Mouse (Mus musculus) E14TG2a.4 (cell line): ENCODE measurements around the gene Helz.

Experiments
- H3K27me3 ChIP-seq: 2 replicates; pipeline ENCODE4 v1.6.1; 2014; ENCODE audit warnings: low read length, control low read depth; ENCODE audit not compliant: insufficient read depth
- H3K36me3 ChIP-seq: 2 replicates; pipeline ENCODE4 v1.6.1; 2014; ENCODE audit warnings: low read length, control low read depth; ENCODE audit not compliant: insufficient read depth
- H3K4me1 ChIP-seq: replicated peaks from 2 replicates; pipeline ENCODE4 v1.6.1; 2014; ENCODE audit warnings: low read depth, low read length, control low read depth
- H3K4me3 ChIP-seq: replicated peaks from 2 replicates; pipeline ENCODE4 v1.5.1; 2014; ENCODE audit warnings: mild to moderate bottlenecking, low read length
- H3K9me3 ChIP-seq: 2 replicates; pipeline ENCODE4 v1.6.1; 2014; ENCODE audit warnings: low read length, control low read depth
- CTCF ChIP-seq: conservative IDR thresholded peaks from 2 replicates; pipeline ENCODE4 v1.5.1; 2014; ENCODE audit warnings: low read length
- NANOG ChIP-seq: IDR thresholded peaks from 2 replicates; pipeline ENCODE4 v1.6.1; 2014; ENCODE audit warnings: borderline replicate concordance, low read length, mixed read lengths
- POU5F1 ChIP-seq: IDR thresholded peaks from 2 replicates; pipeline ENCODE4 v1.6.1; 2014; ENCODE audit warnings: low read length, borderline replicate concordance

Helz gene

GRCm38 (mm10) chr11:107705060-107705459 is 157.3 kb downstream of the Helz start:
- TF ChIP-seq POU5F1 = no peak
- no peak for TF ChIP-seq NANOG
- Histone ChIP-seq H3K4me1 (peaks cover 42% of the 10 kb centered on the region), H3K27me3 (peaks cover 74% of the 10 kb centered on the region), H3K36me3 (no peaks in the 10 kb centered on the region), H3K4me3 (no peak overlapping the region; the same call in 1 of the 2 replicates), H3K9me3 (no peaks in the 10 kb centered on the region)

DNA sequence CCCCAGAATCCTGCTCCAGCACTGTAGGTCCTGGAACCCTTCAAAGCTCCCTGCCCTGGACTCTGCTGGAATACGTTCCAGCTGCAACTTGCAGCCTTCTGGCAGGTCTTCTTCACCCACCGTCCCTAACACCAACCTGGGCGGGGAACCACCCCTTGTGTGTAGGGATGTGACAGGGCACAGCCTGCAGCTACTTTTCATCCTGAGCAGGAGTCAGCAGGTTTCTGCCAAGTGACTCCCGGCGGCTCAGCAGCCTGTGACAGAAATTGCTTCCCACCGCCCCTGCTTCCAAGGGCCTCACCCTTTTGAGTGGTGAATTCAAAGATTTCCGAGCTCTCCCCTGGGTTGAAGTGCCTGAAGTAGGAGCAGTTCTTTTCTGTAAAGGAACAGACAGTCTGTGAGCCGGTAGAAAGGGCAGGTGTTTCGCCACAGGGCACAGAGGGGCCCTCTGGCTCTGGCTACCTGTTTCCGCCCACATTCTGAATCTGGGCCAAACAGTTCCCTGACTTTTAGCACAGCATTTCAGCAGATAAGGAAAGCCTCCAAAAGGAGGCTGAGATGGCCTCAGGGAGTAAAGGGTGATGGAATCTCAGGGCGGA is 157.8 kb downstream of the Helz start:
- Histone ChIP-seq H3K4me3 (peak overlapping the region; percentile 39), H3K9me3 (no peaks in the 10 kb centered on the region), H3K36me3 (no peaks in the 10 kb centered on the region), H3K27me3 (peaks cover 74% of the 10 kb centered on the region), H3K4me1 (peaks cover 42% of the 10 kb centered on the region)
- TF ChIP-seq CTCF (no peak), POU5F1 (no peak), NANOG (no peak)

DNA sequence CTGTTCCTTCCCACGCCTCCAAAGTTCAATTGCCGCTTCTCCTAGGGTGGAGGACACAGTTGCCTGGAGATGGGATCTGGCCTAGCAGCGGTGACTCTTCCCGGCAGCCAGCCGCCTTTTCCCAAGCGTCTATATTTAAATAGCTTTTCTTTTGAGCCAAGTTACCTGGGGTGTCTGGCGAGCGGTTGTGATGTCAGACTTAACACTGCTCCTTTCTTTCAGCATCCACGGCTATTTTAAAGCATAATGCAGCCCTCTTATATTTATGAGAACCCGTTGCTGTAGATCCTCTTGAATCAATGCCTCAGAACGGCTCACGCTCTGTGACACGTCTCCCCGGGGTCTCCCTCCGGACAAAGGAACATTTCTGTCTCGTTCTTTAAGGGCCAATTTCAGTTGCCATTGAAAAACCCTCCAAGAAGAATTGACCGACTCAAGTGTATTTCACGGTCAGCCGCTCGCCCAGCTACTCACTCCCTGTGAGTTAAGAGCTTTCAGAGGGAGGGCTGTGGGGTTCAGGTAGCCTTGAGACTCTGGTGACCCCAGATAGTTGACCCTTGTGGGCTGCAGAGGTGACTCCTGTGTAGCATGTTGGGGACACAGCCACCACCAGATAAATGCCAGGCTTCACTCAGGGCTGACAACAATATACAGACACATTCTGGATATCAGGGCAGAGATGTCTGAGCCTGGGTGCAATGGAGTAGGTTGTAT is 160.3 kb downstream of the Helz start:
- Histone ChIP-seq H3K4me3 (no peak overlapping the region), H3K9me3 (no peaks in the 10 kb centered on the region), H3K4me1 (peaks cover 38% of the 10 kb centered on the region), H3K36me3 (no peaks in the 10 kb centered on the region), H3K27me3 (peaks cover 60% of the 10 kb centered on the region)
- TF ChIP-seq POU5F1 = no peak
- TF ChIP-seq NANOG = no peak
- no peak for TF ChIP-seq CTCF

- H3K4me3 ChIP-seq = no peak overlapping the region
- peaks cover 16% of the 10 kb centered on the region for H3K4me1 ChIP-seq
- TF ChIP-seq POU5F1 = no peak
- no peak for TF ChIP-seq CTCF
- no peak for TF ChIP-seq NANOG
- no peaks in the 10 kb centered on the region for H3K36me3 ChIP-seq
- no peaks in the 10 kb centered on the region for H3K9me3 ChIP-seq
- peaks cover 47% of the 10 kb centered on the region for H3K27me3 ChIP-seq
These were observed 162.6 kb downstream of the Helz start for GRCm38 (mm10) chr11:107710379-107710778.

DNA sequence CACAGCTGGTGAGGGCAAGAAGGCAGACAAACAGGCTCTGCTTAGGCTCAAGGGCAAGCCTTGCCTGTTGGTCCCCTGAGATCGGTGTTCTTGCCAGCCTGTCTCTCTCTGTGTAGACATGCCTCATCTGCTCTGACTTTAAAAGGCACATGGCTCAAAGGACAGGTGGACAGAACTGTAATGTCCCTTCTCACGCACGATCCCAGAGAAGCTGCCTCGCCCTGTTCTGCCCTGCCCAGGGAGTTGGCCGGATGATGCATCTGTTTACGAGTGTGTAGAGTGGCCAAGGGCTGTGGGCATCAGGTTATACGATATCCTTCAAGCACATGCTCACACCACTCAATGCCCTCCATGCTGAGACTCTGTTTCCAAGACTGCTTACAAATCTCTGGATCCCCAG is 166.6 kb downstream of the Helz start:
- Histone ChIP-seq H3K4me1 (peaks cover 11% of the 10 kb centered on the region), H3K4me3 (no peak overlapping the region), H3K36me3 (no peaks in the 10 kb centered on the region), H3K9me3 (no peaks in the 10 kb centered on the region), H3K27me3 (peaks cover 32% of the 10 kb centered on the region; the same call in 1 of the 2 replicates)
- TF ChIP-seq NANOG = no peak
- no peak for TF ChIP-seq CTCF
- TF ChIP-seq POU5F1 = no peak

GRCm38 (mm10) chr11:107716332-107716938 is 168.7 kb downstream of the Helz start, which contains the start of gene Cacng1:
Gene Cacng1 (minus strand): TSS chr11:107716522.
- Histone ChIP-seq H3K4me1 (peaks cover 11% of the 10 kb centered on the region), H3K36me3 (no peaks in the 10 kb centered on the region), H3K4me3 (peak within 1 kb of the TSS; percentile 63), H3K9me3 (no peaks in the 10 kb centered on the region), H3K27me3 (peaks cover 28% of the 10 kb centered on the region; the same call in 1 of the 2 replicates)
- no peak for TF ChIP-seq CTCF
- no peak for TF ChIP-seq NANOG
- TF ChIP-seq POU5F1 = no peak

DNA sequence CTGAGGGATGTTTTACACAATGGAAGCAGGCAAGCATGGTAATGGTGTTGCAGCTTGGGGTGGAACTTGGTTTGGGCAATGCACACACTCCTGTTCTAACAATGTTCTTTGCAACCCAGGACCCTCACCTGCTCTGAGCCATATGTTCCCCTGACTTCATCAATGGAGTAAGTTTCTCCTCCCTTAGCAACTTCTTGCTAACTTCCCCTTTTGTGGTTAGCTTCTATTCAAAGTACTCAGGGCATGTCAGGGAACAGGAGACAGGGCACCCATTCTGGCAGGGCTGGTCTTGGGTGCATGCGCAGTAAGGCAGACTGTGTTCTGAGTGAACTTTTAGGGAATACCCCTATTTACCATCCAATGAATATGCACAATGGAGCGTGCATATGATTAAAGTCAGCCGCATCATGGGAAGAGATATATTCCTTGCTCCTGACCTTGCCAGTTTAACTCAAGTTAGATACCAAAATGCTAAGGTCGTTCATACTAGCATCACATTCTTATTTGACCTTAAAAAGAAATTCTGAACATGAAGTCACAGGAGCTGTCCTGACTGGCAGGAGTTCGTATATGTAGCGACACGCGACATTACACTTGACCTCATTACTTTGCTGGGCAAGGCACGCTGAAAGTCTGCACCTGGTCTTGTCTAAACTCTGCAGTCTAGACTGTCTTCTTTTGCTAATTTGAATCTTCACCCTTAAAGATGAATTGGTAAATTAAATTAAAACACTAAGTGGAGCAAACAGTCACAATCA is 172.7 kb downstream of the Helz start:
- TF ChIP-seq NANOG (no peak), POU5F1 (no peak), CTCF (no peak)
- H3K36me3 ChIP-seq = no peaks in the 10 kb centered on the region
- peaks cover 20% of the 10 kb centered on the region for H3K4me1 ChIP-seq
- peaks cover 18% of the 10 kb centered on the region; the same call in 1 of the 2 replicates for H3K27me3 ChIP-seq
- H3K4me3 ChIP-seq = no peak overlapping the region
- peaks cover 11% of the 10 kb centered on the region; the same call in 1 of the 2 replicates for H3K9me3 ChIP-seq

GRCm38 (mm10) chr11:107721057-107721456 is 173.3 kb downstream of the Helz start:
- no peaks in the 10 kb centered on the region for H3K36me3 ChIP-seq
- TF ChIP-seq POU5F1 (no peak), NANOG (no peak), CTCF (no peak)

More at GRCm38 (mm10) chr11:107721057-107721456, 173.3 kb downstream of the Helz start:
- Histone ChIP-seq H3K27me3 (peaks cover 18% of the 10 kb centered on the region; the same call in 1 of the 2 replicates), H3K4me3 (no peak overlapping the region), H3K9me3 (peaks cover 11% of the 10 kb centered on the region; the same call in 1 of the 2 replicates), H3K4me1 (peaks cover 17% of the 10 kb centered on the region)
